Mouse (Mus musculus): Measurements from ENCODE around the gene Aldh2.

The Aldh2 gene

GRCm38 (mm10) chr5:121595758-121596157 lies 2.1 kb upstream of the Aldh2 start:
- DNase-seq (ENCODE audit: low spot score): no peak

- no peak for DNase-seq (ENCODE audit: low spot score)
These were observed 1.2 kb upstream of the Aldh2 start for GRCm38 (mm10) chr5:121594714-121595313.

- DNase-seq (ENCODE audit: low spot score): no peak
These were observed 712 bp downstream of the Aldh2 start for GRCm38 (mm10) chr5:121592816-121593407.

- no peak for DNase-seq (ENCODE audit: low spot score)
These were observed 1.4 kb downstream of the Aldh2 start for GRCm38 (mm10) chr5:121592064-121592815.

GRCm38 (mm10) chr5:121591417-121592063 lies 2.1 kb downstream of the Aldh2 start:
- DNase-seq (ENCODE audit: low spot score): no peak

GRCm38 (mm10) chr5:121589928-121590327 lies 3.7 kb downstream of the Aldh2 start:
- no peak for DNase-seq (ENCODE audit: low spot score)

- DNase-seq (ENCODE audit: low spot score): no peak
These were observed 7.1 kb downstream of the Aldh2 start for GRCm38 (mm10) chr5:121586400-121587039.

- no peak for DNase-seq (ENCODE audit: low spot score)
These were observed 7.9 kb downstream of the Aldh2 start for GRCm38 (mm10) chr5:121585699-121586098.

- no peak for DNase-seq (ENCODE audit: low spot score)
These were observed 8.6 kb downstream of the Aldh2 start for GRCm38 (mm10) chr5:121585005-121585404.

GRCm38 (mm10) chr5:121583765-121584501 lies 9.7 kb downstream of the Aldh2 start:
- DNase-seq (ENCODE audit: low spot score): peak; percentile 56

- DNase-seq (ENCODE audit: low spot score): no peak
These were observed 11.7 kb downstream of the Aldh2 start for GRCm38 (mm10) chr5:121581945-121582344.

GRCm38 (mm10) chr5:121576927-121577488 lies 16.6 kb downstream of the Aldh2 start:
- no peak for DNase-seq (ENCODE audit: low spot score)

- DNase-seq (ENCODE audit: low spot score): no peak
These were observed 17.8 kb downstream of the Aldh2 start for GRCm38 (mm10) chr5:121575867-121576266.

- DNase-seq (ENCODE audit: low spot score): no peak
These were observed 19.5 kb downstream of the Aldh2 start for GRCm38 (mm10) chr5:121574145-121574544.

GRCm38 (mm10) chr5:121570787-121571186 lies 22.8 kb downstream of the Aldh2 start:
- no peak for DNase-seq (ENCODE audit: low spot score)

- no peak for DNase-seq (ENCODE audit: low spot score)
These were observed 23.7 kb downstream of the Aldh2 start for GRCm38 (mm10) chr5:121569881-121570420.

GRCm38 (mm10) chr5:121566035-121566681 lies 27.5 kb downstream of the Aldh2 start:
- DNase-seq (ENCODE audit: low spot score): no peak

- DNase-seq (ENCODE audit: low spot score): peak; percentile 90
These were observed 29.1 kb downstream of the Aldh2 start for GRCm38 (mm10) chr5:121564468-121564895.

- DNase-seq (ENCODE audit: low spot score): no peak
These were observed 31.2 kb downstream of the Aldh2 start for GRCm38 (mm10) chr5:121562436-121562835.

GRCm38 (mm10) chr5:121549196-121549595 lies 44.4 kb downstream of the Aldh2 start:
- DNase-seq (ENCODE audit: low spot score): no peak

Data from embryo, embryonic 10 days (tissue).